Mouse (Mus musculus) 3T3-L1 (cell line): ENCODE data around the gene Mrtfb.
A peak's percentile ranks its signal among the peaks of the same experiment; 100 is the strongest.
"Not testable (repeated sequence)": the region's sequence is repeated elsewhere in the genome, so short reads cannot be mapped to it uniquely, and the experiment has no call there.

Experiments used
- DNase-seq: peaks from one replicate; pipeline ENCODE4 v3.0.0-alpha.2; 2015; ENCODE audit warnings: low read depth, low spot score

The Mrtfb gene

GRCm38 (mm10) chr16:13276258-13276657 is 20.0 kb downstream of the Mrtfb start:
- no peak for DNase-seq

- no peak for DNase-seq
These were observed 20.6 kb downstream of the Mrtfb start for GRCm38 (mm10) chr16:13276709-13277399.

- peak; percentile 53 for DNase-seq
These were observed 30.1 kb downstream of the Mrtfb start for GRCm38 (mm10) chr16:13286425-13286824.

- DNase-seq: no peak
These were observed 41.6 kb downstream of the Mrtfb start for GRCm38 (mm10) chr16:13297860-13298259.

GRCm38 (mm10) chr16:13298991-13299390 is 42.7 kb downstream of the Mrtfb start:
- DNase-seq: no peak

- no peak for DNase-seq
These were observed 49.9 kb downstream of the Mrtfb start for GRCm38 (mm10) chr16:13306065-13306695.

- peak; percentile 89 for DNase-seq
These were observed 53.9 kb downstream of the Mrtfb start for GRCm38 (mm10) chr16:13310096-13310683.

GRCm38 (mm10) chr16:13311374-13311773 is 55.1 kb downstream of the Mrtfb start:
- DNase-seq: peak; percentile 64

GRCm38 (mm10) chr16:13313096-13313719 is 56.9 kb downstream of the Mrtfb start:
- no peak for DNase-seq

GRCm38 (mm10) chr16:13323751-13324150 is 67.5 kb downstream of the Mrtfb start:
- peak; percentile 96 for DNase-seq

GRCm38 (mm10) chr16:13326622-13327021 is 70.3 kb downstream of the Mrtfb start:
- DNase-seq: no peak

GRCm38 (mm10) chr16:13328646-13329045 is 72.4 kb downstream of the Mrtfb start:
- no peak for DNase-seq

GRCm38 (mm10) chr16:13329640-13330039 is 73.4 kb downstream of the Mrtfb start:
- DNase-seq: no peak

GRCm38 (mm10) chr16:13330221-13330659 is 74.0 kb downstream of the Mrtfb start:
- DNase-seq: no peak

- no peak for DNase-seq
These were observed 75.6 kb downstream of the Mrtfb start for GRCm38 (mm10) chr16:13331898-13332297.

- DNase-seq: no peak
These were observed 76.3 kb downstream of the Mrtfb start for GRCm38 (mm10) chr16:13332536-13332935.

GRCm38 (mm10) chr16:13333781-13334341 is 77.6 kb downstream of the Mrtfb start:
- DNase-seq: no peak

- no peak for DNase-seq
These were observed 80.4 kb downstream of the Mrtfb start for GRCm38 (mm10) chr16:13336503-13337230.

- no peak for DNase-seq
These were observed 81.8 kb downstream of the Mrtfb start for GRCm38 (mm10) chr16:13338094-13338493.

GRCm38 (mm10) chr16:13339433-13339832 is 83.2 kb downstream of the Mrtfb start:
- no peak for DNase-seq

- DNase-seq: not testable (repeated sequence)
These were observed 89.5 kb downstream of the Mrtfb start for GRCm38 (mm10) chr16:13345822-13346221.
